Mouse (Mus musculus): ENCODE results near the gene 3110082J24Rik. TPM values are rescaled to one million over a fixed set of nuclear protein-coding genes. Genes with fewer than 3 reads are reported as not detected.

The 3110082J24Rik gene
- polyA plus RNA-seq, 1 experiment from 2014 or later = not detected

- H3K27ac ChIP-seq (ENCODE audit: low read length) = peak overlapping the region; percentile 21; the same call in 1 of the 2 replicates
- WGBS = 7% methylated on average over 22 of the region's 22 CpGs
- H3K4me3 ChIP-seq (ENCODE audit: low read length) = peak overlapping the region; percentile 27
- ATAC-seq (ENCODE audit: low FRiP score, low TSS enrichment) = peak; percentile 17; the same call in 1 of the 2 replicates
- H3K9ac ChIP-seq (replicated peaks; ENCODE audit: low read length) = peak overlapping the region; percentile 44
- H3K4me1 ChIP-seq (ENCODE audit: insufficient read depth, low read length) = peaks cover 49% of the 10 kb centered on the region
- peaks cover 35% of the 10 kb centered on the region for H3K27me3 ChIP-seq (ENCODE audit: insufficient read depth, low read length)
- H3K36me3 ChIP-seq (ENCODE audit: insufficient read depth, low read length) = no peaks in the 10 kb centered on the region
- peak overlapping the region; percentile 52 for H3K4me2 ChIP-seq (replicated peaks; ENCODE audit: low read depth, low read length)
- H3K9me3 ChIP-seq (ENCODE audit: low read length) = no peaks in the 10 kb centered on the region
These were observed 4.6 kb upstream of the 3110082J24Rik start for GRCm38 (mm10) chr5:30110371-30111060.

DNA sequence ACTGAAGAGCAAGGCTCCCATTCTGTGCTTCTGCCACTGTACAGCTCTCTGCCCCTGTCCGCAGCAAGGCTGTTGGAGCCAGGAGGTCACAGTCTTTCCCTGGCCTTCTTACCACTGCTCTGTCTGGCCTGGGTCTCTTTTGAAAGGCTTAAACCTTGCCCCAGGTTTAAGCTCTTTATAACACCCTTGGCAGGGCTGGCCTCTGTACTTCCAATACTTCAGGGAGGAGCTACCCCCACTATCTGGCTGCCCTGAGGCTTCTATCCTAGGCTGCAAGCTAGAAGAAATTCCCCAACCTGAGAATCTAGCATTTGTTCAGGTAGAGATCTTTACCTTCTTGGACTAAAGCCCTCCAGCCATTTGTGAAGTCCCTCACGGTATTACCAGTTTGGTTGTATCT is 4.0 kb upstream of the 3110082J24Rik start:
- Histone ChIP-seq H3K27me3 (ENCODE audit: insufficient read depth, low read length) (peaks cover 41% of the 10 kb centered on the region), H3K9ac (replicated peaks; ENCODE audit: low read length) (no peak overlapping the region), H3K36me3 (ENCODE audit: insufficient read depth, low read length) (no peaks in the 10 kb centered on the region), H3K9me3 (ENCODE audit: low read length) (no peaks in the 10 kb centered on the region), H3K27ac (ENCODE audit: low read length) (0 out of 2 replicates have a peak overlapping the region, but pooled peaks have one; percentile 9), H3K4me2 (replicated peaks; ENCODE audit: low read depth, low read length) (no peak overlapping the region), H3K4me3 (ENCODE audit: low read length) (no peak overlapping the region), H3K4me1 (ENCODE audit: insufficient read depth, low read length) (peaks cover 55% of the 10 kb centered on the region)
- no peak for ATAC-seq (ENCODE audit: low FRiP score, low TSS enrichment)
- 43% methylated on average over 2 of the region's 2 CpGs for WGBS

GRCm38 (mm10) chr5:30108233-30108632 is 2.3 kb upstream of the 3110082J24Rik start:
- Histone ChIP-seq H3K27ac (ENCODE audit: low read length) (no peak overlapping the region), H3K27me3 (ENCODE audit: insufficient read depth, low read length) (peaks cover 48% of the 10 kb centered on the region)
- 65% methylated on average over 6 of the region's 6 CpGs for WGBS

GRCm38 (mm10) chr5:30107611-30108041 is 1.7 kb upstream of the 3110082J24Rik start:
- Histone ChIP-seq H3K4me3 (ENCODE audit: low read length) (no peak overlapping the region), H3K27ac (ENCODE audit: low read length) (no peak overlapping the region), H3K27me3 (ENCODE audit: insufficient read depth, low read length) (peaks cover 45% of the 10 kb centered on the region), H3K9me3 (ENCODE audit: low read length) (no peaks in the 10 kb centered on the region), H3K9ac (replicated peaks; ENCODE audit: low read length) (no peak overlapping the region), H3K36me3 (ENCODE audit: insufficient read depth, low read length) (no peaks in the 10 kb centered on the region), H3K4me1 (ENCODE audit: insufficient read depth, low read length) (peaks cover 50% of the 10 kb centered on the region), H3K4me2 (replicated peaks; ENCODE audit: low read depth, low read length) (no peak overlapping the region)
- ATAC-seq (ENCODE audit: low FRiP score, low TSS enrichment) = no peak
- 14% methylated on average over 5 of the region's 5 CpGs for WGBS

More at GRCm38 (mm10) chr5:30108233-30108632, 2.3 kb upstream of the 3110082J24Rik start:
- Histone ChIP-seq H3K9me3 (ENCODE audit: low read length) (no peaks in the 10 kb centered on the region), H3K4me2 (replicated peaks; ENCODE audit: low read depth, low read length) (no peak overlapping the region), H3K4me1 (ENCODE audit: insufficient read depth, low read length) (peaks cover 50% of the 10 kb centered on the region), H3K36me3 (ENCODE audit: insufficient read depth, low read length) (no peaks in the 10 kb centered on the region), H3K9ac (replicated peaks; ENCODE audit: low read length) (no peak overlapping the region), H3K4me3 (ENCODE audit: low read length) (no peak overlapping the region)
- no peak for ATAC-seq (ENCODE audit: low FRiP score, low TSS enrichment)

- peaks cover 50% of the 10 kb centered on the region for H3K4me1 ChIP-seq (ENCODE audit: insufficient read depth, low read length)
- no peak overlapping the region for H3K4me2 ChIP-seq (replicated peaks; ENCODE audit: low read depth, low read length)
- H3K27ac ChIP-seq (ENCODE audit: low read length) = no peak overlapping the region
- peaks cover 43% of the 10 kb centered on the region for H3K27me3 ChIP-seq (ENCODE audit: insufficient read depth, low read length)
- ATAC-seq (ENCODE audit: low FRiP score, low TSS enrichment) = no peak
- 12% methylated on average over 7 of the region's 7 CpGs for WGBS
- no peak overlapping the region for H3K9ac ChIP-seq (replicated peaks; ENCODE audit: low read length)
- H3K4me3 ChIP-seq (ENCODE audit: low read length) = no peak overlapping the region
- no peaks in the 10 kb centered on the region for H3K9me3 ChIP-seq (ENCODE audit: low read length)
- no peaks in the 10 kb centered on the region for H3K36me3 ChIP-seq (ENCODE audit: insufficient read depth, low read length)
These were observed 1.3 kb upstream of the 3110082J24Rik start for GRCm38 (mm10) chr5:30107186-30107585.

GRCm38 (mm10) chr5:30106756-30107155 is 870 bp upstream of the 3110082J24Rik start:
- no peak overlapping the region for H3K4me2 ChIP-seq (replicated peaks; ENCODE audit: low read depth, low read length)
- H3K36me3 ChIP-seq (ENCODE audit: insufficient read depth, low read length) = no peaks in the 10 kb centered on the region
- 20% methylated on average over 2 of the region's 2 CpGs for WGBS
- no peak overlapping the region for H3K9ac ChIP-seq (replicated peaks; ENCODE audit: low read length)
- no peak for ATAC-seq (ENCODE audit: low FRiP score, low TSS enrichment)
- peaks cover 49% of the 10 kb centered on the region for H3K4me1 ChIP-seq (ENCODE audit: insufficient read depth, low read length)
- no peak overlapping the region for H3K4me3 ChIP-seq (ENCODE audit: low read length)
- H3K9me3 ChIP-seq (ENCODE audit: low read length) = no peaks in the 10 kb centered on the region
- H3K27me3 ChIP-seq (ENCODE audit: insufficient read depth, low read length) = peaks cover 39% of the 10 kb centered on the region
- no peak overlapping the region for H3K27ac ChIP-seq (ENCODE audit: low read length)

DNA sequence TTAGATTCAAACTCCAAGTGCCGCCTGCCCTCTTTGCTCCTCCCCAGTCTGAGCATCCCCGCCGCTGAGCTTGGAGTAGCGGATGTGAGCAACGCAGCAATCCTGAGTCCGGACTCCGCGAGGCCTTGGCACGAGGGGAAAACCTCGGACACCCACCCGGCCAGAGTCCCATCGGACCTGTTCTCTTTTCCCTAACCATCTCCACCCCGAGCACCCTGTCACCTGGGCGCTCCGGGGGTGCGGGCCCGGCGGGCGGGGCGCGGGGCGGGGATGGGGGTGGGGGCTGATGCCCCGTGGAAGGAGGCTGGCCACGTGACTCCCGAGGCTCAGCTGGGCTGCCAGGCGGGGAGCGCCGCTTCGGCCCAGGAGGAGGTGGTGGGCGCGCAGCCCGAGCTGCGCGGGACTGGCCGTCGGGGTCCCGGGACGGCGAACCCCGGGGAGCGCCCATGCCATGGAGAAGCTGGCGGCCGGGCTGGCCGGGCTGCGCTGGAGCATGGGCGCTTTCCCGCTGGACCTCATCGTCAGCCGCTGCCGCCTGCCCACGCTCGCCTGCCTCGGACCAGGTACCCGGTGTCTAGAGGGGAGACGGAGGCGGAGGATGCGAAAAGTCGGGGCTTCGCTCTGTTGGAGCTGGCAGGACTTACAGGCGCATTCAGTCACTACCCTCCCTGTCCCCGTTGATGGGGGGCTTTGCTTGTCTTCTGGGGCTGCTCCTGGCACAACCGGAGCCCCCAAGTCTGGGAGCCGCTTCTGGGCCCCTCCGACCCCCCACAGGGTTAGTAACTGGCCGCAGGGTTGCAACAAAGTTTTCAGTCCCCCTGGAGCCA is 832 bp downstream of the 3110082J24Rik start, which contains the start of gene Garem2:
TSS of gene Garem2 (plus strand) at position 321 of the 827 bp plus-strand sequence.
- Histone ChIP-seq H3K9ac (replicated peaks; ENCODE audit: low read length) (peak within 1 kb of the TSS; percentile 61), H3K27me3 (ENCODE audit: insufficient read depth, low read length) (peaks cover 39% of the 10 kb centered on the region), H3K36me3 (ENCODE audit: insufficient read depth, low read length) (no peaks in the 10 kb centered on the region), H3K27ac (ENCODE audit: low read length) (no peak within 1 kb of the TSS), H3K4me3 (ENCODE audit: low read length) (peak within 1 kb of the TSS; percentile 55), H3K4me1 (ENCODE audit: insufficient read depth, low read length) (peaks cover 32% of the 10 kb centered on the region), H3K4me2 (replicated peaks; ENCODE audit: low read depth, low read length) (peak within 1 kb of the TSS; percentile 95), H3K9me3 (ENCODE audit: low read length) (no peaks in the 10 kb centered on the region)
- under 1% methylated on average over 50 of the region's 65 CpGs for whole genome bisulfite sequencing
- ATAC-seq (ENCODE audit: low FRiP score, low TSS enrichment) = peak; percentile 46

GRCm38 (mm10) chr5:30104339-30104738 is 1.5 kb downstream of the 3110082J24Rik start:
- H3K4me2 ChIP-seq (replicated peaks; ENCODE audit: low read depth, low read length) = peak overlapping the region; percentile 95
- no peak overlapping the region for H3K9ac ChIP-seq (replicated peaks; ENCODE audit: low read length)
- peaks cover 29% of the 10 kb centered on the region for H3K4me1 ChIP-seq (ENCODE audit: insufficient read depth, low read length)
- peaks cover 39% of the 10 kb centered on the region for H3K27me3 ChIP-seq (ENCODE audit: insufficient read depth, low read length)
- WGBS = 2% methylated on average over 12 of the region's 12 CpGs
- peak overlapping the region; percentile 55 for H3K4me3 ChIP-seq (ENCODE audit: low read length)
- no peaks in the 10 kb centered on the region for H3K9me3 ChIP-seq (ENCODE audit: low read length)
- peak; percentile 25; the same call in 1 of the 2 replicates for ATAC-seq (ENCODE audit: low FRiP score, low TSS enrichment)
- H3K27ac ChIP-seq (ENCODE audit: low read length) = no peak overlapping the region
- H3K36me3 ChIP-seq (ENCODE audit: insufficient read depth, low read length) = no peaks in the 10 kb centered on the region

DNA sequence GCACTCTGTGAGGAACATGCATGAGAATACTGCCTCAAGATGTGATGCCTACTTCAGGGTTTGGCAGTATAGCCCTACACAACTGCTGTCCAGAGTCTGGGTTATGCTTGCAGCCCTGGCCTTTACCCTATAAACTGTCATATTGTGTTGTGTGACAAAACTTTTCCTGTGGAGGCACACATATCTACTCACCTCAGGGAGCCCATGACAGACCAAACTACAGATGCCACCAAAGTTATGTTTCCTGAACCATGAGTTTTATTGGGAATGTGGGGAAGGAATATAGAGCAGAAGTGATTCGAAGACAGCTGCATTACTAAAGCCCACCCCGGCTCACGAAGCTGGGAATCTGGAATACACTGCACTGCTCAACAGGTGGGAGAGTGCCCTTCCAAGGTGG is 2.5 kb downstream of the 3110082J24Rik start:
- Histone ChIP-seq H3K27me3 (ENCODE audit: insufficient read depth, low read length) (peaks cover 39% of the 10 kb centered on the region), H3K36me3 (ENCODE audit: insufficient read depth, low read length) (no peaks in the 10 kb centered on the region), H3K9me3 (ENCODE audit: low read length) (no peaks in the 10 kb centered on the region), H3K27ac (ENCODE audit: low read length) (no peak overlapping the region), H3K9ac (replicated peaks; ENCODE audit: low read length) (no peak overlapping the region), H3K4me1 (ENCODE audit: insufficient read depth, low read length) (peaks cover 29% of the 10 kb centered on the region), H3K4me2 (replicated peaks; ENCODE audit: low read depth, low read length) (no peak overlapping the region), H3K4me3 (ENCODE audit: low read length) (no peak overlapping the region)
- no peak for ATAC-seq (ENCODE audit: low FRiP score, low TSS enrichment)
- 83% methylated on average over 3 of the region's 3 CpGs for WGBS

Data from kidney, embryonic 16.5 days (tissue).